Mouse (Mus musculus) thymus, postnatal 4 days (tissue): ENCODE data around the gene Ube2t.
A peak's percentile ranks its signal among the peaks of the same experiment; 100 is the strongest.

Experiments
- DNase-seq: peaks from one replicate; pipeline ENCODE4 v3.0.0; 2021

The Ube2t gene

GRCm38 (mm10) chr1:134995954-134996353 lies 33.6 kb downstream of the Ube2t start:
- DNase-seq, result peak; percentile 21

GRCm38 (mm10) chr1:134996471-134996870 lies 34.1 kb downstream of the Ube2t start:
- DNase-seq, result no peak

GRCm38 (mm10) chr1:134997568-134997967 lies 35.2 kb downstream of the Ube2t start:
- DNase-seq, result no peak

- no peak for DNase-seq
Observed at GRCm38 (mm10) chr1:134998231-134998630, 35.9 kb downstream of the Ube2t start.

GRCm38 (mm10) chr1:135000527-135000926 lies 38.2 kb downstream of the Ube2t start:
- DNase-seq, result peak; percentile 61

- DNase-seq, result no peak
Observed at GRCm38 (mm10) chr1:135003346-135003745, 41.0 kb downstream of the Ube2t start.

- no peak for DNase-seq
Observed at GRCm38 (mm10) chr1:135005696-135006095, 43.3 kb downstream of the Ube2t start.

- no peak for DNase-seq
Observed at GRCm38 (mm10) chr1:135009833-135010232, 47.5 kb downstream of the Ube2t start.

- no peak for DNase-seq
Observed at GRCm38 (mm10) chr1:135011912-135012311, 49.5 kb downstream of the Ube2t start.

GRCm38 (mm10) chr1:135012472-135012871 lies 50.1 kb downstream of the Ube2t start:
- no peak for DNase-seq

GRCm38 (mm10) chr1:135014921-135015445 lies 52.6 kb downstream of the Ube2t start:
- no peak for DNase-seq

GRCm38 (mm10) chr1:135016907-135017655 lies 54.7 kb downstream of the Ube2t start:
- no peak for DNase-seq

- no peak for DNase-seq
Observed at GRCm38 (mm10) chr1:135017656-135018015, 55.3 kb downstream of the Ube2t start.

GRCm38 (mm10) chr1:135019087-135019774 lies 56.9 kb downstream of the Ube2t start:
- peak; percentile 42 for DNase-seq

- DNase-seq, result no peak
Observed at GRCm38 (mm10) chr1:135019775-135020167, 57.4 kb downstream of the Ube2t start.

GRCm38 (mm10) chr1:135020281-135020940 lies 58.0 kb downstream of the Ube2t start:
- DNase-seq, result no peak

GRCm38 (mm10) chr1:135020970-135021369 lies 58.6 kb downstream of the Ube2t start:
- DNase-seq, result no peak

GRCm38 (mm10) chr1:135021936-135022335 lies 59.6 kb downstream of the Ube2t start:
- DNase-seq, result no peak

- DNase-seq, result no peak
Observed at GRCm38 (mm10) chr1:135023583-135023982, 61.2 kb downstream of the Ube2t start.
